Mouse (Mus musculus): ENCODE data around the gene Treml2. TPM values are rescaled to one million over a fixed set of nuclear protein-coding genes. Genes with fewer than 3 reads are reported as not detected.

The Treml2 gene
- polyA plus RNA-seq, 1 experiment, result not detected

- WGBS, result 98% methylated on average over 3 of the region's 3 CpGs
- Histone ChIP-seq H3K4me3 (ENCODE audit: insufficient read depth, low read depth, low read length) (no peak overlapping the region), H3K27ac (ENCODE audit: insufficient read depth, low read depth, low read length) (no peak overlapping the region), H3K4me1 (ENCODE audit: control insufficient read depth, insufficient read depth, low read length) (no peaks in the 10 kb centered on the region)
- TF ChIP-seq POLR2A (IDR thresholded peaks at IDR 0.05; ENCODE audit: insufficient read depth, low read depth, low read length) (no peak), CTCF (IDR thresholded peaks at IDR 0.05; ENCODE audit: insufficient read depth, low read depth, low read length) (no peak)
Observed at GRCm38 (mm10) chr17:48355822-48356221, 56.5 kb downstream of the Treml2 start.

DNA sequence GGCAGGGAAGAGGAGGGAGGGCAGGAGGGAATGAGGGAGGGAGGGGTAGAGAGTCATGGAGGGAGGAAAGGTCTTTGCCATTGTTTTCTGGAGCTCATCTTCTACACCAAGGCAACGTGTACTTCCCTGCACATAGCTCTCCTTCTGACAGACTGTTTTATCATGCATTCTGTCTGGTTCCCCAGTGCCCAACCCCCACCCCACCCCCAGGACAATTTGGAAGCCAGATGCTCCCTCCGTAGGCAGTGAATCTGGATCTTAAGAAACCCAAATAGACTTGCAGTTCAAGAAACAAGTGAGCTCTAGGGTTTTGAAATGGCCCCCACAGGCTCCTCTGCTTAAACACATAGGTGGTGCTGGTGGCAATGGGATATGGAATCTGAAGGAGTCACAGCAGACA, 58.6 kb downstream of the Treml2 start:
- no peak overlapping the region for H3K27ac ChIP-seq (ENCODE audit: insufficient read depth, low read depth, low read length)
- H3K4me3 ChIP-seq (ENCODE audit: insufficient read depth, low read depth, low read length), result no peak overlapping the region
- no peak for TF ChIP-seq POLR2A (IDR thresholded peaks at IDR 0.05; ENCODE audit: insufficient read depth, low read depth, low read length)
- TF ChIP-seq CTCF (IDR thresholded peaks at IDR 0.05; ENCODE audit: insufficient read depth, low read depth, low read length), result no peak
- WGBS, result 57% methylated on average over 2 of the region's 2 CpGs
- H3K4me1 ChIP-seq (ENCODE audit: control insufficient read depth, insufficient read depth, low read length), result no peaks in the 10 kb centered on the region

DNA sequence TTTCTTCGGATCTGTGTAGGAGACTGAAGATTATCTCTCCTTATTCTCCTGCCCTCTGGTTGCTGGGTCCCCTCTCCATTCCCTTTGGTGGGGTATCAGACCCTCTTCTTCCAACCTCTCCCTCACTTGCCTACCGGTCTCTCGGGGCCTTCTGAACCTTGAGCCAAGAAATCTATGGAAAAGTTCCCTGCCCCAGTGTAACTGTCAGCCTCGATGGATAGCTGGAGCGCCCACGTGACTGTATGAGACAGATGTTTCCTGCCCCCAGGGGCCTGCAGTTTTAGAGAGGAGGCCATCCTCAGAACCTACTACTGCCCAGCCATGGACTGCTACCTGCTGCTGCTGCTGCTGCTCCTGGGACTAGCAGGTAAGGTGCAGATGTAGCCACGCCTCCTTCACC, 60.3 kb downstream of the Treml2 start, which contains the start of gene Treml1:
Gene Treml1 (plus strand): TSS at position 301 of the 400 bp plus-strand sequence.
- Histone ChIP-seq H3K4me1 (ENCODE audit: control insufficient read depth, insufficient read depth, low read length) (no peaks in the 10 kb centered on the region), H3K4me3 (ENCODE audit: insufficient read depth, low read depth, low read length) (no peak within 1 kb of the TSS), H3K27ac (ENCODE audit: insufficient read depth, low read depth, low read length) (no peak within 1 kb of the TSS)
- WGBS, result 85% methylated on average over 7 of the region's 7 CpGs
- TF ChIP-seq POLR2A (IDR thresholded peaks at IDR 0.05; ENCODE audit: insufficient read depth, low read depth, low read length), result no peak

- TF ChIP-seq CTCF (IDR thresholded peaks at IDR 0.05; ENCODE audit: insufficient read depth, low read depth, low read length) (no peak), POLR2A (IDR thresholded peaks at IDR 0.05; ENCODE audit: insufficient read depth, low read depth, low read length) (no peak)
- no peaks in the 10 kb centered on the region for H3K4me1 ChIP-seq (ENCODE audit: control insufficient read depth, insufficient read depth, low read length)
- 75% methylated on average over 4 of the region's 4 CpGs for WGBS
- H3K27ac ChIP-seq (ENCODE audit: insufficient read depth, low read depth, low read length), result no peak overlapping the region
- no peak overlapping the region for H3K4me3 ChIP-seq (ENCODE audit: insufficient read depth, low read depth, low read length)
Observed at GRCm38 (mm10) chr17:48360462-48360861, 61.2 kb downstream of the Treml2 start.

Other genes with a start within 250 kb of the Treml2 start
- not detected in 2 replicates for gene 1700067P10Rik, start 210.2 kb upstream of the Treml2 start, polyA plus RNA-seq (2012; ENCODE audit: insufficient read depth, insufficient read length, low replicate concordance, missing spikeins)
- gene 9830107B12Rik, start 153.2 kb upstream of the Treml2 start, polyA plus RNA-seq (2012; ENCODE audit: insufficient read depth, insufficient read length, low replicate concordance, missing spikeins), result not detected in 2 replicates
- not detected in 2 replicates for gene A530064D06Rik, start 132.2 kb upstream of the Treml2 start, polyA plus RNA-seq (2012; ENCODE audit: insufficient read depth, insufficient read length, low replicate concordance, missing spikeins)
- not detected in 2 replicates for gene Trem1, start 66.7 kb upstream of the Treml2 start, polyA plus RNA-seq (2012; ENCODE audit: insufficient read depth, insufficient read length, low replicate concordance, missing spikeins)
- not detected in 2 replicates for gene Trem3, start 51.7 kb upstream of the Treml2 start, polyA plus RNA-seq (2012; ENCODE audit: insufficient read depth, insufficient read length, low replicate concordance, missing spikeins)
- not detected in 2 replicates for gene Treml4, start 35.2 kb upstream of the Treml2 start, polyA plus RNA-seq (2012; ENCODE audit: insufficient read depth, insufficient read length, low replicate concordance, missing spikeins)
- gene B430306N03Rik, start 16.6 kb downstream of the Treml2 start, polyA plus RNA-seq (2012; ENCODE audit: insufficient read depth, insufficient read length, low replicate concordance, missing spikeins), result not detected in 2 replicates
- not detected in 2 replicates for gene Trem2, start 46.9 kb downstream of the Treml2 start, polyA plus RNA-seq (2012; ENCODE audit: insufficient read depth, insufficient read length, low replicate concordance, missing spikeins)
- not detected in 2 replicates for gene Treml1, start 60.4 kb downstream of the Treml2 start, polyA plus RNA-seq (2012; ENCODE audit: insufficient read depth, insufficient read length, low replicate concordance, missing spikeins)
- gene Nfya, start 110.4 kb downstream of the Treml2 start, polyA plus RNA-seq (2012; ENCODE audit: insufficient read depth, insufficient read length, low replicate concordance, missing spikeins), result not detected in 2 replicates
- gene Oard1, start 110.5 kb downstream of the Treml2 start, polyA plus RNA-seq (2012; ENCODE audit: insufficient read depth, insufficient read length, low replicate concordance, missing spikeins), result not detected in 2 replicates
- gene Apobec2, start 133.4 kb downstream of the Treml2 start, polyA plus RNA-seq (2012; ENCODE audit: insufficient read depth, insufficient read length, low replicate concordance, missing spikeins), result not detected in 2 replicates
- not detected in 2 replicates for gene Tspo2, start 152.0 kb downstream of the Treml2 start, polyA plus RNA-seq (2012; ENCODE audit: insufficient read depth, insufficient read length, low replicate concordance, missing spikeins)
- not detected in 2 replicates for gene Unc5cl, start 155.4 kb downstream of the Treml2 start, polyA plus RNA-seq (2012; ENCODE audit: insufficient read depth, insufficient read length, low replicate concordance, missing spikeins)